Mouse (Mus musculus): ENCODE measurements around the gene Txnip. TPM values are rescaled to one million over a fixed set of nuclear protein-coding genes. Genes with fewer than 3 reads are reported as not detected.

Gene Txnip
- total RNA-seq, 1 experiment, result 128 TPM

GRCm38 (mm10) chr3:96573611-96574511 is 16.1 kb downstream of the Txnip start:
- Histone ChIP-seq H3K4me1 (ENCODE audit: control insufficient read depth in 2 of 2, insufficient read depth in 2 of 2, low read length in 2 of 2, poor library complexity in 1 of 2) (peaks cover 8 to 46% of the 10 kb centered on the region in 2 experiments), H3K4me3 (ENCODE audit: insufficient read depth in 1 of 2, low read depth in 1 of 2, low read length in 2 of 2, poor library complexity in 1 of 2, severe bottlenecking in 1 of 2) (no peak overlapping the region; a peak in 1 of 4 replicates), H3K27ac (ENCODE audit: insufficient read depth, low read depth, low read length, poor library complexity, severe bottlenecking) (no peak overlapping the region; the same call in 1 of the 2 replicates), H3K9me3 (ENCODE audit: control insufficient read depth, insufficient read depth, low read depth, low read length) (no peaks in the 10 kb centered on the region), H3K9ac (ENCODE audit: insufficient read depth, low read depth, low read length, poor library complexity, severe bottlenecking) (peak overlapping the region; percentile 38; the same call in 1 of the 2 replicates), H3K36me3 (ENCODE audit: control insufficient read depth, insufficient read depth, low read length, poor library complexity, severe bottlenecking) (no peaks in the 10 kb centered on the region)
- TF ChIP-seq ZNF384 (IDR thresholded peaks at IDR 0.05; ENCODE audit: low read depth, low read length) (no peak), HCFC1 (IDR thresholded peaks at IDR 0.05; ENCODE audit: borderline replicate concordance, insufficient read depth, low read length) (no peak), CHD2 (IDR thresholded peaks at IDR 0.05; ENCODE audit: low read depth, low read length) (no peak), ZC3H11A (IDR thresholded peaks at IDR 0.05; ENCODE audit: borderline replicate concordance, low read depth, low read length) (no peak), MAFK (IDR thresholded peaks at IDR 0.05; ENCODE audit: insufficient read depth, low read depth, low read length) (no peak)
- DNase-seq (ENCODE audit: low read depth, low spot score), result no peak
- in situ Hi-C loops (cut with MboI; ENCODE audit: low sequenced_read_pairs in 2 of 2, unreplicated experiment in 2 of 2), result no loop called here

- H3K9ac ChIP-seq (ENCODE audit: insufficient read depth, low read depth, low read length, poor library complexity, severe bottlenecking), result peak overlapping the region; percentile 81; the same call in 1 of the 2 replicates
- H3K4me3 ChIP-seq (ENCODE audit: insufficient read depth in 1 of 2, low read depth in 1 of 2, low read length in 2 of 2, poor library complexity in 1 of 2, severe bottlenecking in 1 of 2), result peak overlapping the region in 1 of 2 experiments; percentile 56; a peak in 2 of 4 replicates
- TF ChIP-seq ZC3H11A (IDR thresholded peaks at IDR 0.05; ENCODE audit: borderline replicate concordance, low read depth, low read length) (no peak), ZNF384 (IDR thresholded peaks at IDR 0.05; ENCODE audit: low read depth, low read length) (no peak), HCFC1 (IDR thresholded peaks at IDR 0.05; ENCODE audit: borderline replicate concordance, insufficient read depth, low read length) (no peak)
- no peaks in the 10 kb centered on the region for H3K9me3 ChIP-seq (ENCODE audit: control insufficient read depth, insufficient read depth, low read depth, low read length)
- no peak for DNase-seq (ENCODE audit: low read depth, low spot score)
- in situ Hi-C loops (cut with MboI; ENCODE audit: low sequenced_read_pairs in 2 of 2, unreplicated experiment in 2 of 2), result no loop called here
- no peaks in the 10 kb centered on the region for H3K36me3 ChIP-seq (ENCODE audit: control insufficient read depth, insufficient read depth, low read length, poor library complexity, severe bottlenecking)
- H3K27ac ChIP-seq (ENCODE audit: insufficient read depth, low read depth, low read length, poor library complexity, severe bottlenecking), result peak overlapping the region; percentile 100
- peaks cover 6 to 48% of the 10 kb centered on the region in 2 experiments; a peak in 3 of 4 replicates for H3K4me1 ChIP-seq (ENCODE audit: control insufficient read depth in 2 of 2, insufficient read depth in 2 of 2, low read length in 2 of 2, poor library complexity in 1 of 2)
Measured at GRCm38 (mm10) chr3:96575272-96575984, 17.7 kb downstream of the Txnip start.

GRCm38 (mm10) chr3:96576005-96576658 is 18.4 kb downstream of the Txnip start:
- Histone ChIP-seq H3K4me1 (ENCODE audit: control insufficient read depth in 2 of 2, insufficient read depth in 2 of 2, low read length in 2 of 2, poor library complexity in 1 of 2) (peaks cover 6 to 47% of the 10 kb centered on the region in 2 experiments; a peak in 3 of 4 replicates), H3K27ac (ENCODE audit: insufficient read depth, low read depth, low read length, poor library complexity, severe bottlenecking) (peak overlapping the region; percentile 100), H3K9ac (ENCODE audit: insufficient read depth, low read depth, low read length, poor library complexity, severe bottlenecking) (peak overlapping the region; percentile 81), H3K36me3 (ENCODE audit: control insufficient read depth, insufficient read depth, low read length, poor library complexity, severe bottlenecking) (no peaks in the 10 kb centered on the region), H3K9me3 (ENCODE audit: control insufficient read depth, insufficient read depth, low read depth, low read length) (no peaks in the 10 kb centered on the region), H3K4me3 (ENCODE audit: insufficient read depth in 1 of 2, low read depth in 1 of 2, low read length in 2 of 2, poor library complexity in 1 of 2, severe bottlenecking in 1 of 2) (peak overlapping the region; percentile 10 to 56)
- no peak for DNase-seq (ENCODE audit: low read depth, low spot score)
- in situ Hi-C loops (cut with MboI; ENCODE audit: low sequenced_read_pairs in 2 of 2, unreplicated experiment in 2 of 2), result no loop called here
- TF ChIP-seq CHD2 (IDR thresholded peaks at IDR 0.05; ENCODE audit: low read depth, low read length) (no peak), ZC3H11A (IDR thresholded peaks at IDR 0.05; ENCODE audit: borderline replicate concordance, low read depth, low read length) (no peak), HCFC1 (IDR thresholded peaks at IDR 0.05; ENCODE audit: borderline replicate concordance, insufficient read depth, low read length) (no peak), ZNF384 (IDR thresholded peaks at IDR 0.05; ENCODE audit: low read depth, low read length) (no peak), MAFK (IDR thresholded peaks at IDR 0.05; ENCODE audit: insufficient read depth, low read depth, low read length) (no peak)

Measured in ES-E14 (cell line).